Mouse (Mus musculus) kidney, adult 2 months (tissue): ENCODE results near the gene Utrn.
A peak's percentile ranks its signal among the peaks of the same experiment; 100 is the strongest.

Experiments
- CTCF ChIP-seq: fragments of 200-500 bp; conservative IDR thresholded peaks from 2 replicates; pipeline ENCODE4 v1.5.1; 2011; ENCODE audit warnings: low read depth, mild to moderate bottlenecking, control low read depth, low read length, moderate library complexity, mixed read lengths; ENCODE audit not compliant: insufficient read depth, insufficient read length
- POLR2A ChIP-seq: fragments of 200-500 bp; IDR thresholded peaks from one replicate; pipeline ENCODE4 v1.6.1; 2011; ENCODE audit warnings: low read depth, low read length, control low read depth

DNA sequence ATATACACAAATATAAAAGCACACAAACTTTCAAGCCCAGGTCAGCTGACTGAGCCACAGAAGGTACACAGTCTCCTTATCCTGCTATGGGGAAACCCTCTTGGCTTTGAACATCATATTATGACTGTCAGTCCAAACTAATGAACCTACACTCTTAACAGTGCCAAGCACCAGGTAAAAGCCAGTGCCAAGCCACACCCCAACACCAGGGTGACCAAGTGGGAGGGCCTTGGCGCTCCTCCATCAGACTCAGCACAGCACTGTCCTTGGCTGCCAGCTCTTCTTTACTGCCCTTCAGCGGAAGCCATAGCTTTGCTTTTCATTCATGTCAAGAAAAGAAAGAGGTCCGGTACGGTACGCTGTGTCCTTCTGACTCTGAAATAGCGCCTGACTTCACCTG lies 51.8 kb downstream of the Utrn start:
- TF ChIP-seq CTCF, result 0 out of 2 replicates have a peak, but pooled peaks have one; percentile 2
- TF ChIP-seq POLR2A, result no peak
